Mouse (Mus musculus) liver, embryonic 12.5 days (tissue): ENCODE measurements around the gene Scn8a. TPM values are rescaled to one million over a fixed set of nuclear protein-coding genes. Genes with fewer than 3 reads are reported as not detected.

ENCODE experiments used
- ATAC-seq: fragments of 200-750 bp; cut with Nextera tagmentation; 2 replicates; pipeline ENCODE4 v1.8.0; 2017; ENCODE audit warnings: moderate number of reproducible peaks, mild to moderate bottlenecking, moderate library complexity
- H3K27ac ChIP-seq: fragments of 300-500 bp; sonication (generic); 2 replicates; pipeline ENCODE4 v1.5.1; 2016; ENCODE audit warnings: mild to moderate bottlenecking
- H3K27me3 ChIP-seq: fragments of 300-500 bp; sonication (generic); replicated peaks from 2 replicates; pipeline ENCODE4 v1.6.1; 2016; ENCODE audit warnings: mild to moderate bottlenecking, moderate library complexity
- H3K36me3 ChIP-seq: fragments of 300-500 bp; sonication (generic); 2 replicates; pipeline ENCODE4 v1.6.1; 2016; ENCODE audit warnings: mild to moderate bottlenecking, moderate library complexity
- H3K4me1 ChIP-seq: fragments of 300-500 bp; sonication (generic); 2 replicates; pipeline ENCODE4 v1.6.1; 2016
- H3K4me2 ChIP-seq: fragments of 300-500 bp; sonication (generic); 2 replicates; pipeline ENCODE4 v1.6.1; 2016; ENCODE audit warnings: mild to moderate bottlenecking, moderate library complexity
- H3K4me3 ChIP-seq: fragments of 300-500 bp; sonication (generic); 2 replicates; pipeline ENCODE4 v1.5.1; 2016; ENCODE audit warnings: mild to moderate bottlenecking, moderate library complexity
- H3K9ac ChIP-seq: fragments of 300-500 bp; sonication (generic); 2 replicates; pipeline ENCODE4 v1.6.1; 2016; ENCODE audit warnings: mild to moderate bottlenecking, moderate library complexity
- H3K9me3 ChIP-seq: fragments of 300-500 bp; sonication (generic); replicated peaks from 2 replicates; pipeline ENCODE4 v1.6.1; 2016; ENCODE audit warnings: mild to moderate bottlenecking, moderate library complexity
- WGBS: fragments of 180-500 bp; shearing (Covaris S2); methylation state at CpG from one replicate; pipeline ENCODE4 v1.1.7; 2016; ENCODE audit not compliant: insufficient replicate concordance; 5-methylcytosine and 5-hydroxymethylcytosine counted together
- polyA plus RNA-seq: library from polyadenylated mRNA; unstranded; fragments of >200 nt; fragmentation: Nextera tagmentation; extraction: Ambion mirVana; gene quantifications from 2 replicates; pipeline ENCODE4 v1.2.1, GENCODE M21; 2016

The Scn8a gene
- polyA plus RNA-seq, 1 experiment from 2014 or later: 0.88 TPM

- WGBS: 3% methylated on average over 22 of the region's 23 CpGs
- Histone ChIP-seq H3K9ac (0 out of 2 replicates have a peak within 1 kb of the TSS, but pooled peaks have one; percentile 2), H3K4me2 (peak within 1 kb of the TSS; percentile 65), H3K36me3 (no peaks in the 10 kb centered on the region), H3K4me3 (peak within 1 kb of the TSS; percentile 40), H3K27me3 (peaks cover 94% of the 10 kb centered on the region), H3K27ac (no peak within 1 kb of the TSS), H3K4me1 (peaks cover 11% of the 10 kb centered on the region; the same call in 1 of the 2 replicates), H3K9me3 (no peaks in the 10 kb centered on the region)
- no peak for ATAC-seq
Observed at GRCm38 (mm10) chr15:101047194-101047555, 177.5 kb downstream of the Scn8a start, which contains the start of gene Gm47841. TSS of gene Gm47841 (minus strand) at chr15:101047397.

DNA sequence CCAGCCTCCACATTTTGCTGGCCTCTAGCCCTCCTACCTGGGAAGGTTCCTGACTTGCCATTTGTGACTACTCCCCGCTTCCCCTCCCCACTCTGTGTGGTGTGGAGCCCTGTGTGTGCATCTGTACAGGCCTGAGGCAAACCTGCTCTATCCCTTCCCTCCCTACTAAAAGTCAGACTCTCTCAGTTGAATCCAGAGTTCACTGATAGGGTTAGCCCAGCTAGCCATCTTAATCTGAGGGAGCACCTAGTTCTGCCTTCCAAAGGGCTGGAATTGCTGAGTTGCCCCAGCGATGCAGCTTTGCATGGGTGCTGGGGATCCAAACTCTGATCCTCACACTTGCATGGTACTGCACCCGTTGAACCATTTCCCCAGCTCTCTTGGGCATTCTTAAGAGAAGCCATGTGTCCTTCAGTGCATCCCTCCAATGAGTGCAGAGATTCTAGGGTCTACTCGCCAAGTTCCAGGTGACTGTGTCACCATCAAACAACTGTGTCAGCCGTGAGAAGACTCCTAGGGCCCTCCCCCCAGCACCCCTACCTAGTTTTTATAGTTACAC is 178.8 kb downstream of the Scn8a start:
- no peak overlapping the region for H3K4me2 ChIP-seq
- H3K9ac ChIP-seq: no peak overlapping the region
- H3K4me3 ChIP-seq: no peak overlapping the region
- peaks cover 18% of the 10 kb centered on the region for H3K4me1 ChIP-seq
- ATAC-seq: no peak
- no peaks in the 10 kb centered on the region for H3K9me3 ChIP-seq
- 38% methylated on average over 5 of the region's 5 CpGs for WGBS
- peaks cover 99% of the 10 kb centered on the region for H3K27me3 ChIP-seq
- peaks cover 5% of the 10 kb centered on the region; the same call in 1 of the 2 replicates for H3K36me3 ChIP-seq
- H3K27ac ChIP-seq: no peak overlapping the region

GRCm38 (mm10) chr15:101051869-101052268 is 182.2 kb downstream of the Scn8a start:
- no peak overlapping the region for H3K4me2 ChIP-seq
- no peak overlapping the region for H3K27ac ChIP-seq
- peaks cover 100% of the 10 kb centered on the region for H3K27me3 ChIP-seq
- WGBS: 48% methylated on average over 10 of the region's 10 CpGs
- no peak overlapping the region for H3K9ac ChIP-seq
- H3K36me3 ChIP-seq: peaks cover 5% of the 10 kb centered on the region; the same call in 1 of the 2 replicates
- H3K9me3 ChIP-seq: no peaks in the 10 kb centered on the region
- no peak for ATAC-seq
- no peak overlapping the region for H3K4me3 ChIP-seq
- peaks cover 15% of the 10 kb centered on the region for H3K4me1 ChIP-seq

- WGBS: 16% methylated on average over 115 of the region's 120 CpGs
- peaks cover 5% of the 10 kb centered on the region; the same call in 1 of the 2 replicates for H3K36me3 ChIP-seq
- H3K4me1 ChIP-seq: peaks cover 12% of the 10 kb centered on the region
- no peaks in the 10 kb centered on the region for H3K9me3 ChIP-seq
- no peak overlapping the region for H3K27ac ChIP-seq
- no peak for ATAC-seq
- peaks cover 95% of the 10 kb centered on the region for H3K27me3 ChIP-seq
- peak overlapping the region; percentile 36 for H3K4me3 ChIP-seq
- H3K9ac ChIP-seq: no peak overlapping the region
- peak overlapping the region; percentile 56 for H3K4me2 ChIP-seq
Observed at GRCm38 (mm10) chr15:101052560-101053501, 183.2 kb downstream of the Scn8a start.

DNA sequence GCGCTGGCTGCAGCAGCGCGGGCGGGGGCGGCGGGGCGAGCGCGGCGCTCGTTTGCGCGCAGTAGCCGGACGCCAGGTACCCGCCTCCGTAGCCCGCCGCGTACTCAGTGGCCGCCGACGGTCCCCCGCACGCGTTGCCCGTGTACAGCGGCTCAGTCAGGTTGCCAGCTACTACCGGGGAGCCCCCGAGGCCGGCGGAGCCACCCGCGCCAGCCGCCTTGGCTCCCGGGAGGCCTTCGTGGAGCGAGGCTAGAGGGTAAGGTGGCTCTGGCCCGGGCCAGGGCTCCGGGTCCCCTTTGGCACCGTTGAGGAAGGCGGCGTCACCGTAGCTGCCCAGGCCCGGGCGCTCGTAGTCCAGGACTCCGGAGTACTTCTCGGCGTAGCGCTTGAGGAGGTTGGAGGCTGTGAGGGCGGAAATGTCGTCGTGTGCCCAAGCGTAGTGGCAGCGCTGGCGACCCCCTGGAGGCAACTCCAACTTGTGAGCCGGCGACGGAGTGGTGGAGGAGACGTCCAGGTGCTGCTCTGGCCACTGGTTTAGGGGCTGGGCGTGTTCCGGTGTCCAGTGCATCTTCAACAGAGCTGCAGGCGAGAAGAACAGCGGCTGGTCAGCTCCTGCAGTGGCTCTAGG is 184.3 kb downstream of the Scn8a start:
- Histone ChIP-seq H3K27me3 (peaks cover 84% of the 10 kb centered on the region), H3K27ac (no peak overlapping the region), H3K4me2 (peak overlapping the region; percentile 56), H3K36me3 (peaks cover 5% of the 10 kb centered on the region; the same call in 1 of the 2 replicates), H3K9me3 (no peaks in the 10 kb centered on the region), H3K4me1 (peaks cover 12% of the 10 kb centered on the region), H3K9ac (no peak overlapping the region), H3K4me3 (peak overlapping the region; percentile 36)
- 11% methylated on average over 56 of the region's 65 CpGs for WGBS
- ATAC-seq: no peak

DNA sequence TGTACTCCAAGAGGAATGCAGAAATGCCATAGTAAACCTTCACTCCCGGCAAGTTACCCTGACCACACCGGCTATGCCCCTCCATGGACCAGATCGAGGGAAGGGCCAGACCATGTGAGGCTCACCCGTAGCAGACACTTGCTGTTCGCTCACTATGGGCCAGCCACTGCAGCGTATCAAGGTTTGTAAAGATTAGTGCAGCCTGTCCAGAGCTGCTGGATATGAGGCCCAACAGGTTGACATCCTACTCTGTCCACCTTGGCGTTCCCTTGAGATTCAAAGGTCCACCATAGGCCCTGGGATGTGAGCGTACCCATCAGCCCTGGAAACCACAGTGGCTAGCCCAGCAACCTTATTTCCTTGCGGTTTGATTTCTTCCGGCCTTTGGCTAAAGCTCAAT is 184.9 kb downstream of the Scn8a start:
- peaks cover 78% of the 10 kb centered on the region for H3K27me3 ChIP-seq
- peaks cover 12% of the 10 kb centered on the region for H3K4me1 ChIP-seq
- no peaks in the 10 kb centered on the region for H3K9me3 ChIP-seq
- no peak overlapping the region for H3K4me2 ChIP-seq
- peaks cover 5% of the 10 kb centered on the region; the same call in 1 of the 2 replicates for H3K36me3 ChIP-seq
- H3K9ac ChIP-seq: no peak overlapping the region
- H3K27ac ChIP-seq: no peak overlapping the region
- no peak overlapping the region for H3K4me3 ChIP-seq
- ATAC-seq: no peak
- WGBS: 62% methylated on average over 10 of the region's 10 CpGs

DNA sequence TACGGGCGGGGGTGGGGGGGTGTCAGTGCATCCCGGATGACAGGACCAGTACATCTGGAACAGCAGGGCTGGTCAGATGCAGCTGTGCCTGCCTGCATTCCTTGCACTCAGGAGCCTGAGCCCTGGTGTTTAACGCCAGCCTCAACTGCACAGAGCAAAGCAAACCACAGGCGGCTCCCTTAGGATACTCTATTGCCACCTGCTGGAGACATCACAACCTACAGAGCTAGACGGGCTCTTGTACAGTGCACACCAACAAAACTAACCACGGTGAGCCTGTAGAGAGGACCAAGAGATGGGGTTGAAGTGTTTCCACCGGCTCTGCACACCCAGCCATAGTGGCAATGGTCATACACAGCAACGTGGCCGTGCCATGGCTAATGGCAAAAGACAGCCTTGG is 186.6 kb downstream of the Scn8a start:
- no peak overlapping the region for H3K4me2 ChIP-seq
- H3K27me3 ChIP-seq: peaks cover 61% of the 10 kb centered on the region
- peaks cover 12% of the 10 kb centered on the region for H3K4me1 ChIP-seq
- 38% methylated on average over 10 of the region's 10 CpGs for WGBS
- H3K9me3 ChIP-seq: no peaks in the 10 kb centered on the region
- ATAC-seq: no peak; the same call in 1 of the 2 replicates
- H3K9ac ChIP-seq: no peak overlapping the region
- H3K27ac ChIP-seq: no peak overlapping the region
- H3K4me3 ChIP-seq: no peak overlapping the region
- H3K36me3 ChIP-seq: peaks cover 5% of the 10 kb centered on the region; the same call in 1 of the 2 replicates

GRCm38 (mm10) chr15:101059570-101060279 is 190.1 kb downstream of the Scn8a start:
- WGBS: 49% methylated on average over 9 of the region's 9 CpGs
- Histone ChIP-seq H3K9ac (no peak overlapping the region), H3K27me3 (peaks cover 26% of the 10 kb centered on the region), H3K27ac (no peak overlapping the region), H3K36me3 (no peaks in the 10 kb centered on the region), H3K4me2 (no peak overlapping the region), H3K4me3 (no peak overlapping the region), H3K4me1 (no peaks in the 10 kb centered on the region), H3K9me3 (no peaks in the 10 kb centered on the region)
- ATAC-seq: no peak

GRCm38 (mm10) chr15:101060280-101060852 is 190.7 kb downstream of the Scn8a start:
- no peak overlapping the region for H3K4me2 ChIP-seq
- no peaks in the 10 kb centered on the region for H3K9me3 ChIP-seq
- H3K4me1 ChIP-seq: peaks cover 4% of the 10 kb centered on the region; the same call in 1 of the 2 replicates
- WGBS: 63% methylated on average over 11 of the region's 11 CpGs
- H3K4me3 ChIP-seq: no peak overlapping the region
- H3K27me3 ChIP-seq: peaks cover 20% of the 10 kb centered on the region
- no peak overlapping the region for H3K9ac ChIP-seq
- no peaks in the 10 kb centered on the region for H3K36me3 ChIP-seq
- no peak overlapping the region for H3K27ac ChIP-seq
- ATAC-seq: no peak

DNA sequence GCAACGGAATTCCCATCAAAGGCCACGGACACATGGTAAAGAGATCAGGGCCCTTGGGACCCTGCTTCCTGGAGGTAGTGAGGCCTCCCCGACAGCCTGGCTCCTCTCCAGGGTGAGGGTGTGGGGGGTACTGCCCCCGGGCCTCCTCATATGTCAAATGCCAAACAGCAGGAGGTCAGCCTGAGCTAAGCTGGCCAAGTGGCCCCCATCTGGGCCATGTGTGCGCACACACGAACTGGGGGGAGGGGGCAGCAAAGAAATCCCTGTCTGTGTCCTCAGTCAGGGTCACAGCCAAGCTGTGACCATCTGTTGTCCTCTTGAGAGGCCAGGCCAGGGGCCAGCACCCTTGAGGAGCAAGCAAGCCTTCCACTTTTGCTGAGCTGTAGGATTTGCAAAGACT is 195.4 kb downstream of the Scn8a start:
- Histone ChIP-seq H3K9me3 (no peaks in the 10 kb centered on the region), H3K4me2 (no peak overlapping the region), H3K4me3 (no peak overlapping the region), H3K4me1 (peaks cover 32% of the 10 kb centered on the region), H3K27me3 (no peaks in the 10 kb centered on the region; the same call in 1 of the 2 replicates), H3K9ac (no peak overlapping the region), H3K36me3 (no peaks in the 10 kb centered on the region), H3K27ac (no peak overlapping the region)
- no peak for ATAC-seq
- WGBS: 52% methylated on average over 6 of the region's 6 CpGs

GRCm38 (mm10) chr15:101066364-101066847 is 196.7 kb downstream of the Scn8a start:
- no peak overlapping the region for H3K4me2 ChIP-seq
- H3K9me3 ChIP-seq: no peaks in the 10 kb centered on the region
- no peak overlapping the region for H3K9ac ChIP-seq
- H3K4me1 ChIP-seq: peaks cover 43% of the 10 kb centered on the region
- ATAC-seq: peak; percentile 45; the same call in 1 of the 2 replicates
- no peak overlapping the region for H3K4me3 ChIP-seq
- H3K27me3 ChIP-seq: no peaks in the 10 kb centered on the region; the same call in 1 of the 2 replicates
- no peak overlapping the region for H3K27ac ChIP-seq
- H3K36me3 ChIP-seq: no peaks in the 10 kb centered on the region
- WGBS: 40% methylated on average over 6 of the region's 6 CpGs
